Mouse (Mus musculus) intestine, postnatal 0 days (tissue): ENCODE results near the gene Polr1b. TPM values are rescaled to one million over a fixed set of nuclear protein-coding genes. Genes with fewer than 3 reads are reported as not detected.

Experiments used
- ATAC-seq: fragments of 200-750 bp; cut with Nextera tagmentation; 2 replicates; pipeline ENCODE4 v1.8.0; 2017; ENCODE audit warnings: mild to moderate bottlenecking, moderate TSS enrichment, moderate library complexity
- H3K27ac ChIP-seq: fragments of 300-500 bp; sonication (generic); 2 replicates; pipeline ENCODE4 v1.5.1; 2014; ENCODE audit warnings: mild to moderate bottlenecking, low read depth, low read length, moderate library complexity
- H3K27me3 ChIP-seq: fragments of 300-500 bp; sonication (generic); replicated peaks from 2 replicates; pipeline ENCODE4 v1.6.1; 2014; ENCODE audit warnings: low read length, mixed read lengths; ENCODE audit not compliant: control insufficient read depth, insufficient read depth
- H3K36me3 ChIP-seq: fragments of 300-500 bp; sonication (generic); 2 replicates; pipeline ENCODE4 v1.6.1; 2014; ENCODE audit warnings: mild to moderate bottlenecking, moderate library complexity; ENCODE audit not compliant: control insufficient read depth, insufficient read depth
- H3K4me1 ChIP-seq: fragments of 300-500 bp; sonication (generic); replicated peaks from 2 replicates; pipeline ENCODE4 v1.6.1; 2014; ENCODE audit warnings: antibody characterized with exemption, low read length, mixed read lengths; ENCODE audit not compliant: control insufficient read depth, insufficient read depth
- H3K4me2 ChIP-seq: fragments of 300-500 bp; sonication (generic); replicated peaks from 2 replicates; pipeline ENCODE4 v1.6.1; 2014; ENCODE audit warnings: low read depth, mild to moderate bottlenecking, moderate library complexity
- H3K4me3 ChIP-seq: fragments of 300-500 bp; sonication (generic); 2 replicates; pipeline ENCODE4 v1.5.1; 2014; ENCODE audit warnings: low read depth, low read length
- H3K9ac ChIP-seq: fragments of 300-500 bp; sonication (generic); 2 replicates; pipeline ENCODE4 v1.6.1; 2014; ENCODE audit warnings: mild to moderate bottlenecking, low read depth, low read length
- H3K9me3 ChIP-seq: fragments of 300-500 bp; sonication (generic); 2 replicates; pipeline ENCODE4 v1.6.1; 2016; ENCODE audit warnings: mixed run types; ENCODE audit not compliant: control insufficient read depth
- CTCF ChIP-seq: sonication (generic); IDR thresholded peaks from 2 replicates; pipeline ENCODE4 v1.5.1; 2016; ENCODE audit warnings: low read depth, mild to moderate bottlenecking, control low read depth, antibody characterized with exemption, moderate library complexity
- WGBS: fragments of 180-500 bp; shearing (Covaris S2); extraction: QIAGEN DNeasy Blood & Tissue Kit; methylation state at CpG from one replicate; pipeline ENCODE4 v1.1.7; 2014; 5-methylcytosine and 5-hydroxymethylcytosine counted together
- polyA plus RNA-seq: library from polyadenylated mRNA; unstranded; fragments of >200 nt; fragmentation: Nextera tagmentation; extraction: Ambion mirVana; gene quantifications from 2 replicates; pipeline ENCODE4 v1.2.1, GENCODE M21; 2015

The Polr1b gene
- polyA plus RNA-seq, 1 experiment from 2014 or later, result 5.3 TPM

GRCm38 (mm10) chr2:129173386-129173785 lies 72.6 kb downstream of the Polr1b start:
- H3K27ac ChIP-seq, result no peak overlapping the region
- H3K9ac ChIP-seq, result no peak overlapping the region
- no peaks in the 10 kb centered on the region for H3K27me3 ChIP-seq
- H3K9me3 ChIP-seq, result no peaks in the 10 kb centered on the region
- no peak overlapping the region for H3K4me3 ChIP-seq
- TF ChIP-seq CTCF, result no peak
- no peaks in the 10 kb centered on the region for H3K4me1 ChIP-seq
- no peak overlapping the region for H3K4me2 ChIP-seq
- 56% methylated on average over 10 of the region's 10 CpGs for WGBS
- ATAC-seq, result no peak
- no peaks in the 10 kb centered on the region for H3K36me3 ChIP-seq

DNA sequence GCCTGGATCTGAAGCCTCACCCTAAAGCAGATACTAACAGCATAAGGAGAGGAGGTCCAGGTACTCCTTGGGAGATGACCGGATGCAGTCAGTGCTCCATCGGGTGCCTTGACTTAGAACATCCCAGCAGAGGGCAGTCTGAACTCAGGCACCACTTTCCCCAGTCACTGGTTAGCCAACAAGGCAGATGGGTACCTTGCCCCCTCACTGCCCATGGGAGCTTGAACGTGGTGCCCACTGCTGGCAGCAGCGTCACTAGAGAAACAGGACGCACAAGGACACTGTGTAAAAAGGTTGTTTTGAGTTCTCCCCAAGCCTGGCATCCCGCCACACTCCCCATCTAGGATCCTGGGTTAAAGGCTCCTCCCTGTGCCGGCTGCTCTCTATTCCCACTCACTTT lies 73.7 kb downstream of the Polr1b start:
- 0 out of 2 replicates have a peak, but pooled peaks have one; percentile 48 for ATAC-seq
- no peak overlapping the region for H3K4me3 ChIP-seq
- H3K9me3 ChIP-seq, result no peaks in the 10 kb centered on the region
- no peaks in the 10 kb centered on the region for H3K4me1 ChIP-seq
- peak; percentile 92 for TF ChIP-seq CTCF
- H3K27ac ChIP-seq, result no peak overlapping the region
- H3K9ac ChIP-seq, result no peak overlapping the region
- H3K4me2 ChIP-seq, result no peak overlapping the region
- WGBS, result 37% methylated on average over 7 of the region's 7 CpGs
- H3K36me3 ChIP-seq, result no peaks in the 10 kb centered on the region
- no peaks in the 10 kb centered on the region for H3K27me3 ChIP-seq

DNA sequence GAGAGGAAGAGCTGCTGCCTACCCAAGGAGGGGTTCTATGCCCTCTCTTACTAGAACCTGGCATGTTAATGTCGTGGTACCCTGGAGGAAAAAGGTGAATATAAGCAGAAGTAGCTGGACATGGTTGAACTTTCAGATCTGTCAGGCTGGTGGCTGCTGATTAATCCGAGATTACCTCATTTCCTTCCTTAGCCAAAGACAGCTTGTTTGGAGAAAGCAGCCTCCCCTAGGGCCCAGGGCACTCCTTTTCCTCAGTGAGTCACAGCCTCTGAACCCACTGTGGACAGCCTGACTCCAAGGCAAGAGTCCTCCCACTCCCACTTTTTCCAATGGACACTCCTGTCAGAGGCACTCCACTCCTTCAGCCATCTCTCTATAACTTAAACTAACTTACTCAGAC lies 74.8 kb downstream of the Polr1b start:
- Histone ChIP-seq H3K27me3 (no peaks in the 10 kb centered on the region), H3K9ac (no peak overlapping the region), H3K36me3 (no peaks in the 10 kb centered on the region), H3K4me3 (no peak overlapping the region), H3K4me1 (no peaks in the 10 kb centered on the region), H3K9me3 (no peaks in the 10 kb centered on the region), H3K27ac (no peak overlapping the region), H3K4me2 (no peak overlapping the region)
- TF ChIP-seq CTCF, result no peak
- 25% methylated on average over 2 of the region's 2 CpGs for WGBS
- no peak for ATAC-seq

Other genes with a start within 250 kb of the Polr1b start
- 3.6 and 4.0 TPM in 2 replicates for gene Fbln7, start 238.0 kb upstream of the Polr1b start, polyA plus RNA-seq
- gene Zc3h8, start 156.9 kb upstream of the Polr1b start, polyA plus RNA-seq, result 4.6 and 4.8 TPM in 2 replicates
- gene Zc3h6, start 133.6 kb upstream of the Polr1b start, polyA plus RNA-seq, result 2.3 and 2.6 TPM in 2 replicates
- gene Gm10762, start 133.3 kb upstream of the Polr1b start, polyA plus RNA-seq, result 10.6 TPM in 2 replicates
- not detected in 2 replicates for gene Vinac1, start 52.8 kb upstream of the Polr1b start, polyA plus RNA-seq
- 3.4 and 3.5 TPM in 2 replicates for gene Ttl, start 35.1 kb upstream of the Polr1b start, polyA plus RNA-seq
- 17.6 and 19.0 TPM in 2 replicates for gene Chchd5, start 28.7 kb downstream of the Polr1b start, polyA plus RNA-seq
- 14.4 and 16.0 TPM in 2 replicates for gene Slc20a1, start 97.8 kb downstream of the Polr1b start, polyA plus RNA-seq
- gene Ckap2l, start 196.2 kb downstream of the Polr1b start, polyA plus RNA-seq, result 9.2 and 11.0 TPM in 2 replicates
- 10.2 and 18.4 TPM in 2 replicates for gene Il1a, start 209.0 kb downstream of the Polr1b start, polyA plus RNA-seq